Mouse (Mus musculus): ENCODE data around the gene Asb17.

DNA sequence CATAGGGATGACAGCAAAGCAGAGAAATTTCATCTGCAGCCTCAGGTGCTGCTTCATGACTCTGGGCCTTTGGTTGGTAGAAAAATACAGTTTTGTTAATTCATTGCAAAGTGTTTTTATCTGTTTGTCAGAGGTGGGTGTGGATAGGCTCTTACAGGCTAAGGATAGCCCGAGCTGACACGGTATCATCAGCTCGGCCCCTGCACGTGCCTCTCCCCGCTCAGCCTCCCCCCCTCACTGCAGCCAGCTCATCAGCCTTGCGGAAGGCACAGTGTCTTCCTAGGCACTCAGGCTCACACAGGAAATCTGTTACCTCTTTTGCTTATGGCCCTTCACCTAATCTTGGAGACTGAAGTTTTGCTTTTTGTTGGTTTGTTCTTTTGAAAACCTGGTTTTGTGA is 44.1 kb downstream of the Asb17 start:
- TF ChIP-seq CTCF (IDR thresholded peaks at IDR 0.05; ENCODE audit: insufficient read depth, low read depth, low read length) = no peak
- TF ChIP-seq POLR2A (IDR thresholded peaks at IDR 0.05; ENCODE audit: insufficient read depth, low read depth, low read length) = no peak
